Mouse (Mus musculus) mouse embryonic stem cell (cell line): Measurements from ENCODE around the gene Stra6l.

Experiments
- in situ Hi-C, 2 experiments: fragments of 300-500 bp; cut with MboI; formaldehyde crosslinking; loops; 1 replicate in 1 of 2; 3 replicates in 1 of 2; pipeline ENCODE4 v1.14.3; 2019 to 2020; ENCODE audit warnings: low sequenced_read_pairs in 2 of 2, low pct_unique_long_range_greater_than_20kb in 1 of 2, mixed read lengths in 1 of 2; ENCODE audit not compliant: unreplicated experiment in 1 of 2

Stra6l gene

DNA sequence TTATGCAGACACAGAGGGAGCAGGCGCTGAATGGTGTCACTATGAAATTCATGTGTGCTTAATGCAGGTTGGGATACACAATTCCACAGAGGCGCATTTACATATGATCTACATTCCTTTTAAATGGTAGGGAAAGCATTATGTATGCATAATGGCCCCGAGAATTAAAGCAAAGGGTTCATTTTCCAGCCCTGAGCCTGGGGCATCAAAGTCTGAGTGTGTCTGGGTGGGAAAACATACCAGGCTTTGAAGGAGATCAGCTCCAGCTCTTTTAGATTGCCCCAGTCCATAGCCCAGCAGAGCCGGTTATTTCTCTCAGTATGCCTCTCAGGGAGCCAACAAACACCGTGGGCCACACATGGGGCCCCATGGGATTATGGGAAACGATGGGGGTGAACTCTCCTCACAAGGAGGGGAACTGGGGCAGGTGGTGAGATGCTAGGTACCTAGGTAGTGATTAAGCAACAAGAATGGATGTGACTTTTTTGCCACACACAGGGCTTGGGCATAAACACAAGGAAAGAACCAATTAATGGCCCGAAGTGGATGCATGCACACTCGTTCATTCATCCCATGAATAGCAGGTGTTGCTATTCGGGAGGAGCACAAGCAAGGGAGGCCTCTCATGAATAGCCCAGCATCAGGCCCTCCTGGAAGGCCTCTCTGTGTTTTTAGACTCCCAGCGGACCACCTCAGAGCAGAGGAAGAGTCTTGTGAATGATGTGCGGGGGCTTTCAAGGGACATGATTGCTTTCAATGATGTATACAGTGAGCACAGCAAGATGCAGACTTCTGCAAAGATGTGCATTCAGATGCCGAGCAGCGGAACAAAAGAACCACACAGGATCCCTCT, 18.3 kb upstream of the Stra6l start:
- in situ Hi-C loops = no loop called here

DNA sequence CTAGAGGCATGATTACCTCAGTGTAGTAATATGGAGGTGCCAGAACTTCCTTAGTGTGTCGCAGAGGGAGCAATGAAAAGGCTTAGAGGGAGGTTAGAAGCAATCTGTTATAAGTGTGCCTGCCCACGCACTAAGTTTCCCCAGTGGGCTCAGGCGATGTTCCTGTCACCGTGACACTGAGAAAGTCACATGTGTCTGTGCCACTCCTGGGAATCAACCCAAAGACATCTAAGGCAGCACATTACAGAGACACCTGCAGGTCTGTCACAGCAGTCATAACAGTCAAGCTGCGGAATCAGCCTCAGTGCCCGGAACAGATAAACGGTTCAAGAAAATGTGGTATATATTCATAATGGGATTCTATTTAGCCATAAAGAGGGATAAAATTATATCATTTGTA, 16.5 kb upstream of the Stra6l start:
- in situ Hi-C loops = no loop called here

DNA sequence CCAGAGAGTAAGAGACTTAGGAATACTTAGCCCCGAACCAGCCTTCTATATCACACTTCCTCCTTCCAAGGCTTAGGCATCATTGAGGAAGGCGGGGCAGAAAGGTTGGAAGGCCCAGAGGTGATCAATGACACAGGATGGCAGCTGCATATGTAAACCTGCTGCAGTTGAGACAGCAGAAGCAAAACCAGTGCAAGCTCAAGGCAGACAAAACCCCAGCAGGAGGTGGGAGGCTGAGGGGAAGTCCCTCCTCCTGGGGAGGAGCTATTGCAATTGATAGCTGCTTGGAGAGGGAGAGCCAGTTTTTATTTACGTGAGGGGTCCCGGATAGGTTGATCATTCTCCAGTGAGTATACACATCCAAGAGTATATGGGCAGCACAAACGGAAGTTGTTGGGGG, 15.0 kb upstream of the Stra6l start:
- in situ Hi-C loops = no loop called here

DNA sequence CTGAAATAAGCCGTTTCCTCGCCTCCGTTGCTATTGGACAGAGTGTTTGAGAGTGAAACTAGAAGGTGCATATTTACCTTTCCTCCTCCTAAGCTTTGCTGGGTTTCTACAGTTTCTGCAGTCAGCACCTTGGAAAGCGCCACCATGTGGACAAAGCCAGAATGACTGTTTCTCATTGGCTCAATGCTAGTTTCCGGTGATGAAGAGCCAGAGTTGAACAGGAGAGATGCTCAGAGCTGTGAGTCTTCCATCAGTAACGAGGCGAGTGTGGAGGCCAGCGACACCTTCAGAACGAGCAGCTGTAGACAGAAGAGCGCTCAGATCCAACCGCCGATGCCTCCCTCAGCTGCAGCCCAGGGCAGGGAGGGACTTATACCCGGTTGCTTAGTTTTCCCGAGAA, 4.1 kb upstream of the Stra6l start:
- in situ Hi-C loops = no loop called here

- in situ Hi-C loops = no loop called here
Measured at GRCm38 (mm10) chr4:45846263-45846662, 2.2 kb upstream of the Stra6l start.

GRCm38 (mm10) chr4:45848825-45849156, 327 bp downstream of the Stra6l start:
- in situ Hi-C loops = no loop called here

DNA sequence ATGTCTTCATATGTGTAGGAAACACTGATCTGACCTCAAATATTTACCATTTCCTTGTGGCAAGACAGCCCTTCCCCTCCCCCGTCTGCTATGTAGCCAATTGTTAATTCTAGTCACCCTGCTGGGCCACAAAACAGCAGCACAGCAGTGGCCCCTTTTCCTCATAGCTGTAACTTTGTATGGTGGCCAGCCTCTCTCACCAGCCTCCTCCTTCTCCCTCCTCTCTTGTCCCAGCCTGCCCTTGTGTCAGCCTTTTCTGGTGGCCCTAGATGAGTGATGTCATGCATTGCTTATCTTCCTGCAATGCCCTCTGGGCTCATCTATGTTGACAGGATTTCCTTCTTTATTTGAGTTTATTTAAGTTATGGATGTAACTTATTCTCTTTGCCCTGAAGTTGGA, 955 bp downstream of the Stra6l start:
- in situ Hi-C loops = no loop called here

DNA sequence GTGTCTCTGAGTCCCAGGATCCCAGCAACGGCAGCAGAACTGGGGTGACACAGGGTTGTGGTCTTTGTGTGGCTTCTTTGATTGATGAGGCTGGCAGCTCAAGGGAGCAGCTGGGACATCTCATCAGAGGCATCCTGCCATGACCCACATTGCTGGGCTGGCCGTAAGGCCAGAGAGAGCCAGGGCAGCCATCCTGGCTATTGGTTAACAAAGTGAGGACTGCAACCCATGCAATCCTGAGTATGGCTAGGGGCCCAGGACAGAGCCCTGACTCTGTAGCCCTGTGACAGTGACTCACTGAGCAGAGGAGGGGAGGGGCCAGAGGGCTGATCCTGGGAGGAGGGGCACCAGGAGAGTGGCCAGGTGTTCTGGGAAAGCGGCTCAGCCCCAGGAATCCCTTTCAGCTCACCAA, 3.2 kb downstream of the Stra6l start:
- in situ Hi-C loops = no loop called here

DNA sequence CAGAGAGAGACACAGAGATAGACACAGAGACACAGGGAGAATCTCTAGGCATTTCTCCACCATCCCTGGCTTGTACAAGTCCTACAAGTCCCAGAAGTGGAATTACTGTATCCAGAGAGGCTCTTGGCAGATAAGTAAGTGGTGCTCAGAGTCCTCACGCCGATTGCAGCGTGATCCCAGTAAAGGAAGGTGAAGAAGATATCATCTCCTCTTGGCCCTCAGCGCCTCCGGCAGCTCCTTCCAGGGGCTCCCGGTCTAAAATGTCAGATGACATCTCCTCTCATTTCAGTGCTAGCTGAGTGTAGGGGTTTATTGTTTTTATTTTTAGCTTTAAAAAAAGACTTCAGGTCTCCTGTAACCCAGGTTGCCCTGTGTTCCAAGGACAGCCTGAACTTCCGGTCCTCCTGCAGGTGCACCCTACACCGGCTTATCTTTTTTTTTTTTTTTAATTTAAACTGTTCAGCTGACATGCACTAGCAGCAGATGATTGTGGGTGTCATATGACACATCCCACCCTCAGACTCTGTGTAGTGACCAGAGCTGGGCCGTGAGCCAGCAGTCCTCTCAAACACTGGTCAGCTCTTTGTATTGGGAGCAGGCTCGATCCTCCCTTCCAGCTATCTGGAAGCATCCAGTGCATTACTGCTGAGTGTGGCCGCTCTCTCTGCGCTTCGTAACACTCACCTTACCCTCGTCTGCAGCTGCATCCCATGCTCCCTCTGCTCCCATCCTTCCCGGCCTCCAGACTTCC, 5.2 kb downstream of the Stra6l start:
- in situ Hi-C loops = no loop called here

DNA sequence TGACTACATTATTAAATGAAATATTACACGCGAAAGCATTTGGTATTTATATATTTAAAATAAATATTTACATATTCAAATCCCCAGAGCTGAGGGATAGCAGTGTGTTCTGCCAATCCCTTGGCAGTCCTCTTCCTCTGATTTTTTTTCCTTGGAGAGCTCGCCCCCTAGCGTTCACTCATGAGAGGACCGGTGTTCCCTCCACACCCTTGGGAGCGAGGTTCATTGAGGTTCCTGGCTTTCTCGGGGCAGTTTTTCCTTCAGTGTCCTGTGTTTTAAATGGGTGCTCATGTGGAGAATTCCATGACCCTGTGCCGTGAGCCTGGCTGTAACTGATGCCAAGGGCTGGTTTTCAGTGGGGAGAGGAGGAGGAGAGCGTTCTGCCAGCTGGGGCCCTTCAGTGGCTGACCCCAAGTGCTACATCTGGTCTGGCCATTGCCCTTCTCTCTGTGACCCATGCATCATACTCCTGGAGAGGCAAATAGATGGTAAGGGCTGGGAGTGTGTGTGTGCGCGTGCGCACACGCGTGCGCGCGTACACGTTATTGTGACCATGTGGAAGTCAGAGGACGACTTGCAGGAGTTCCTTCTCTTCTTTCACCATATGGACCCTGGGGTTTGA, 7.5 kb downstream of the Stra6l start:
- in situ Hi-C loops = no loop called here

DNA sequence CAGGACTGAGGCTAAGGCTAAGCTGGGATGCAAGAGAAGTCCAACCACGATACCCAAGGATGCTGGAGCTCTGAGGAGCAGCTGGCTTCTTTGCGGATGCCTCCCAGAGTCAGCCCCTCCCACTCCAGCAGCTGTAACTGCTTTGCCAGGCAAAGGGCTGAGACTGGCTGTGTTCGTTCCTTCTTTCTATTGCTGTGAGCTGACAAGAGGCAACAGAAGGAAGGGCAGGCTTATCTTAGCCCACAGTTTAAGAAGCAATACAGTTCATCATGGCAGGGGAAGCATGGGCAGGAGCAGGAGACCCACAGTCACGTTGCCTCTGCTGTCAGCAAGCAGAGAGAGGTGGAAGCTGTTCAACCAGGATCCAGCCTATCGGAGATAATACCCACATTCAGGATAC, 12.7 kb downstream of the Stra6l start:
- in situ Hi-C loops = no loop called here

DNA sequence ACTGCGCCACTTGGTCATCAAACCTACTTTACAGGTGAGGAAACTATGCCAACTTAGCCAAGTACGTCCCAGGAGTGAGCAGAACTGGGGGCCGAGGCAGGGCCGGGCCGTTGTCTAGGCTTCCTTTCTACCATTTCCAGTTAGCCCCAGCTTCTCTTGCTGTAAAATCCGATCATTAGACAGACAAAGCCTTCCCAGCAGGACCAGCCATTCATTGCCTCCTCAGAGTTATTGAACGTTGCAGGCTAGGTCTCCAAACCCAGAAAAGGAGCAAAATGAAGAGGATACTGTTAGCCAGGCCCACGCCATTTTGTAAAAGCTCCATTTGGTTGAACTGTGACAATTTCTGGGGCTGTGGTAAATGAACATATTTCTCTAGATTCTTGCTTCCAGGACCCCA, 19.0 kb downstream of the Stra6l start:
- in situ Hi-C loops = no loop called here

GRCm38 (mm10) chr4:45869021-45869815, 20.8 kb downstream of the Stra6l start:
- in situ Hi-C loops = no loop called here

- in situ Hi-C loops = no loop called here
Measured at GRCm38 (mm10) chr4:45872147-45872546, 23.7 kb downstream of the Stra6l start.

DNA sequence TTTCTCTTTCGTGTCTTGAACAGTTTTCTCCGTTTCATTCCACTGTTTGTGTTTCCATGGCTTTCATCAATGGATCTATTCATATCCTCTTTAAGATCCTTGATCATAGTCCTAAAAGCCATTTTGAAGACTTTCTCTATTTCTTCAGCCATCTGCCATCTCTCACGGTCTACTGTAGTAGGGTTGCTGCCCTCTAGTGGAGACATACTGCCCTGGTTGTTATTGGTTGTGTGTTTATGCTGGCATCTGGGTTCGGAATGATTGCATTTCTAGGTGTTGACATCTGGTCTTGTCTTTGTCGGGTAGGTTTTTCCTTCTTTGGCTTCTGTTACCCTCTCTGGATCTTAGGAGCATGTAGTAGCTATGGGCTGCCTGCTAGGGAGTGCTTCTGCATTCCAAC, 30.5 kb downstream of the Stra6l start:
- in situ Hi-C loops = no loop called here

DNA sequence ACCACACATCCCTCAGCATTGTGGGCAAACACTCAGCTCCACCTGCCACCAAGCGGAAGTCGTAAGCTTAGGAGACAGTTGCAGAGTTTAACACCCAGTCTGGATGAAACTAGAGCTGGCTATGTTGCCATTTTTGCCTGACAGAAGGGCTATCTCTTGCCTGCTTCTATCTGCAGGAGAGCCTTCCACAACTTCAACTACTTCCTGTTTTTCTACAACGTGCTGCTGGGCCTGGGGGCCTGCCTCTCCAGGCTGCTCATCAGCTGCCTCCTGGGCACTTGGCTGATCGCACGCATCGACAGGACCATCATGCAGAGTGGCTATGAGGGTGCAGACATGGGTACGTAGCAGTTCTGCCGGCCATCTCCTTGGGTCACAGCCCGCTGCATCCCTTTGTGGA, 34.1 kb downstream of the Stra6l start:
- in situ Hi-C loops = no loop called here

DNA sequence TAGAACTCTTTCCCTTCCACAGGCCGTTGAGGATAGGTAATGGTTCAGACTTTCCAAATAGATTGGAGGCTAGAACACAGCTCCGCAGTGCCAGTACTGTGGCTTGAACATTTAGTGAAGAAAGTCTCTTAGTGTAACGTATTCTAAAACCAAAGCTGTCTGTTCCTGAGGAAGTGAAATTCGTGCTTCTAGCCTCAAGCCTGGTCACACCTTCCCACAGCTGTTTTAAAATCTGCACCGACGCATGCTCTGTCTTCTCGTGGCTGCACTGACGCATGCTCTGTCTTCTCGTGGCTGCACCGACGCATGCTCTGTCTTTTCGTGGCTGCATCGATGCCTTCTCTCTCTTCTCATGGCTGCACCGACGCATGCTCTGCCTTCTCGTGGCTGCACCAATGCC, 34.8 kb downstream of the Stra6l start:
- in situ Hi-C loops = no loop called here

DNA sequence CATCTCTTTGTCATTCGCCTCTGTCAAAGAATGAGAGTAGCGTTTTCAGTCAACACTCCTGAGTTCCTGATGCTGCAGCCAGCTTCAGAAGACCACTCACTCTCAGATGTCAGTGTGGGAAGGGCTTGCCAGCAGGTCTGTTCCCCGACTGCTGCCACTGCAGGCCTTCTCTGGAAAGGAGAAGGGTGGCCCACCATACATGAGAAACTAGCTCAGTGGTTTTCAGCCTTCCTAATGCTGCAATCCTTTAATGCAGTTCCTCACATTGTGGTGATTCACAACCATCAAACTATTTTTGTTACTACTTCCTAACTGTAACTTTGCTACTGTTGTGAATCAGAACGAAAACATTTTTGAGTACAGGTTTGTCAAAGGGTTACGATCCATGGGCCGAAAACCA, 41.0 kb downstream of the Stra6l start:
- in situ Hi-C loops = no loop called here
